Mouse (Mus musculus): ENCODE data around the gene Fam71b.

- TF ChIP-seq CTCF (IDR thresholded peaks at IDR 0.05; ENCODE audit: borderline replicate concordance, insufficient read depth, low read depth, low read length) (no peak), POLR2A (IDR thresholded peaks at IDR 0.05; ENCODE audit: borderline replicate concordance, insufficient read depth, low read length) (no peak)
Observed at GRCm38 (mm10) chr11:46443152-46443551, 46.8 kb downstream of the Fam71b start.
